19 mouse cellular contexts compared by ENCODE assay signal in the genomic region with DNA sequence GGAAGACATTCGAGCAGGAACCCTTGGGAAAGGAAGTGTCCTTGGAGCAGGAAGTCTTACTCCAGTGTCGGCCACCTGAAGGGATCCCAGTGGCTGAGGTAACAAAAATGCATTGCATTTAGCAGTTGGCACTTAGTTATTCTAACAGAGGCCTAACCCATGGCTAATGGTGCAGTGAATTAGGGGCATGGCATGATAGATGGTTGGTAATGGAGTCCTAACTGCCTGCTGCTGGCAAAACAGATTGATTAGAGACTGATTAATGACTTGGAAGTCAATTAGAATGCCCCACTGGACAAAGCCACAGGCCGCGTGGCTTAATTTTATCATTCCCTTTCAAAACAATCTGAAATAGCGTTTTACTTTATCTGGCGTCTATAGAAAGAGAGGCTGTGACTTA.
"Had no signal": no experiment of that assay in that cellular context is flagged by ENCODE, and none has a peak within 500 bp of the region (broad histone marks: within the 10 kb centered on the region; RNA-seq: fewer than 3 reads in every experiment).

No protein-coding gene starts in this region.

- H3K9me3 ChIP-seq: limb, embryonic 10.5 days; limb, embryonic 13.5 days; liver, embryonic 12.5 days; liver, embryonic 15.5 days; lung, embryonic 15.5 days; megakaryocyte, embryonic 14.5 days had no signal

- H3K36me3 ChIP-seq: limb, embryonic 10.5 days; liver, embryonic 12.5 days; liver, embryonic 15.5 days; lung, embryonic 15.5 days had no signal

- H3K4me1 ChIP-seq: limb, embryonic 10.5 days; limb, embryonic 13.5 days; liver, embryonic 12.5 days; liver, embryonic 15.5 days; lung, embryonic 15.5 days; megakaryocyte, embryonic 14.5 days had no signal

- DNase-seq: kidney, adult 2 months; kidney, postnatal 25 days; layer of hippocampus, adult 9-11 months; liver; lung, adult 18-20 months; lung, postnatal 10 days; lung, postnatal 36 days; midbrain, embryonic 14.5 days; thymus, postnatal 25 days had no signal

- ATAC-seq: intestine, postnatal 0 days; liver, embryonic 12.5 days had no signal

- H3K4me3 ChIP-seq: layer of hippocampus, adult 2 months; limb, embryonic 10.5 days; limb, embryonic 13.5 days; liver, embryonic 12.5 days; liver, embryonic 15.5 days; lung, embryonic 15.5 days; megakaryocyte, embryonic 14.5 days had no signal

- H3K27me3 ChIP-seq: limb, embryonic 13.5 days; liver, embryonic 12.5 days; liver, embryonic 15.5 days; lung, embryonic 15.5 days; megakaryocyte, embryonic 14.5 days had no signal

- H3K4me2 ChIP-seq: limb, embryonic 13.5 days; liver, embryonic 12.5 days; liver, embryonic 15.5 days; lung, embryonic 15.5 days; midbrain, embryonic 11.5 days had no signal

- H3K27ac ChIP-seq: kidney, postnatal 0 days; layer of hippocampus, adult 2 months; limb, embryonic 10.5 days; limb, embryonic 13.5 days; liver, embryonic 12.5 days; liver, embryonic 15.5 days; lung, embryonic 15.5 days had no signal

- H3K9ac ChIP-seq: limb, embryonic 13.5 days; liver, embryonic 12.5 days; liver, embryonic 15.5 days; lung, embryonic 15.5 days had no signal
